Mouse (Mus musculus): ENCODE data around the gene Gm20219. TPM values are rescaled to one million over a fixed set of nuclear protein-coding genes. Genes with fewer than 3 reads are reported as not detected.

Gene Gm20219
- polyA plus RNA-seq, 1 experiment: 7.2 TPM

GRCm38 (mm10) chr17:56544699-56545387 is 9.3 kb downstream of the Gm20219 start:
- Histone ChIP-seq H3K4me3 (replicated peaks; ENCODE audit: insufficient read depth, low read depth, low read length) (no peak overlapping the region), H3K27ac (ENCODE audit: insufficient read depth, low read length) (no peak overlapping the region), H3K27me3 (ENCODE audit: control insufficient read depth, insufficient read depth, low read length) (no peaks in the 10 kb centered on the region), H3K4me1 (ENCODE audit: control insufficient read depth, insufficient read depth, low read length) (peaks cover 16% of the 10 kb centered on the region)
- TF ChIP-seq CTCF (IDR thresholded peaks at IDR 0.05; ENCODE audit: borderline replicate concordance, insufficient read depth, low read depth, low read length): no peak
- TF ChIP-seq POLR2A (IDR thresholded peaks at IDR 0.05; ENCODE audit: borderline replicate concordance, insufficient read depth, low read length): no peak
- peak in 1 of 2 experiments; percentile 7 for DNase-seq
- 89% methylated on average over 7 of the region's 7 CpGs for WGBS

DNA sequence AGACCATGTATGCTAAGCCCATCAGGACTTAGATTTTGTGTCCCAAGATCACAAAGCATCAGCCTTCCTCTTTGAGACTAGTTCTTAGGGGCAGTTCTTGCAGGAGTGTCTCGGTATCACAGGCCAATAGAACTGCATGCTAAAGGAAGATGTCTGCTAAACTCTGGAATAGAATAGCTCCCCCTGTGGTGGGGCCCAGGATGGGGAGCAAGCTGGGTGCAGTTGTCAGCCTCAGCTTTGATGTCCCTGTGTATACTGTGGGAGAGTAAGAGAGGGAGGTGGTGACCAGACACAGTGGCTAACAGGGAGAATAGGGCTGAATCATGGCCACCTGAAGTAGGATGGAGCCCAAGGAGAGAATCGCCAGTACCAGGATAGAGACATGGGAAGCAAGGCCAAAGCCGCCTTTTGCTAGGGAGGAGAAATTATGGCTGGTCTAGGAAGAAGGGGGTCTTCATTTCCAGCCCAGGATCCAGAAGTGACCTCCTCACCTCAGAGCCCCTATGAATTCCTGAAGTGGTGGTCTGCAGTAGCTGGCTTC is 10.4 kb downstream of the Gm20219 start:
- WGBS: 97% methylated on average over 3 of the region's 3 CpGs
- DNase-seq: peak in 1 of 2 experiments; percentile 11

GRCm38 (mm10) chr17:56542736-56543135 is 11.5 kb downstream of the Gm20219 start:
- TF ChIP-seq POLR2A (IDR thresholded peaks at IDR 0.05; ENCODE audit: borderline replicate concordance, insufficient read depth, low read length): no peak
- TF ChIP-seq CTCF (IDR thresholded peaks at IDR 0.05; ENCODE audit: borderline replicate concordance, insufficient read depth, low read depth, low read length): no peak
- Histone ChIP-seq H3K4me1 (ENCODE audit: control insufficient read depth, insufficient read depth, low read length) (peaks cover 8% of the 10 kb centered on the region), H3K27ac (ENCODE audit: insufficient read depth, low read length) (no peak overlapping the region), H3K27me3 (ENCODE audit: control insufficient read depth, insufficient read depth, low read length) (no peaks in the 10 kb centered on the region), H3K4me3 (replicated peaks; ENCODE audit: insufficient read depth, low read depth, low read length) (no peak overlapping the region)
- peak in 1 of 2 experiments; percentile 4 for DNase-seq
- WGBS: 52% methylated on average over 8 of the region's 8 CpGs

More for the DNA sequence above, 10.4 kb downstream of the Gm20219 start:
- no peak overlapping the region for H3K27ac ChIP-seq (ENCODE audit: insufficient read depth, low read length)
- TF ChIP-seq POLR2A (IDR thresholded peaks at IDR 0.05; ENCODE audit: borderline replicate concordance, insufficient read depth, low read length): no peak
- TF ChIP-seq CTCF (IDR thresholded peaks at IDR 0.05; ENCODE audit: borderline replicate concordance, insufficient read depth, low read depth, low read length): no peak
- peaks cover 16% of the 10 kb centered on the region for H3K4me1 ChIP-seq (ENCODE audit: control insufficient read depth, insufficient read depth, low read length)
- no peaks in the 10 kb centered on the region for H3K27me3 ChIP-seq (ENCODE audit: control insufficient read depth, insufficient read depth, low read length)
- H3K4me3 ChIP-seq (replicated peaks; ENCODE audit: insufficient read depth, low read depth, low read length): no peak overlapping the region

DNA sequence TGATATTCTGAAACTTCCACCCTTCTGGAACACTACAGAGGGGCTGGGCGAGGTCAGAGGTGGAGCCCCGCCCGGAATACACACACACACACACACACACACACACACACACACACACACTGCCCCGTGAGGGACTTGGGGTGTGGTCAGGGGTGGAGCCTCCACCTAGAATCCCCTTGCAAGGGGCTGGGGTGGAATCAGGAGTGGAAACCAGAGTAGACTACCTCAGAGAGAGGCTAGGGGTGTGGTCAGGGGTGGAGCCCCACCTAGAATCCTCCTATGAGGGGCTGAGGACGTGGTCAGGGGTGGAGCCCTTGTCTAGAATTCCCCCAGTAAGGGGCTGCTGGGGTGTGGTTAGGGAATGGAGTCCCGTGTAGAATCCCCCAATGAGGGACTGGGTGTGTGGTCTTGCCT is 13.6 kb downstream of the Gm20219 start:
- Histone ChIP-seq H3K4me1 (ENCODE audit: control insufficient read depth, insufficient read depth, low read length) (0 out of 2 replicates have a peak, but pooled peaks cover 3% of the 10 kb centered on the region), H3K4me3 (replicated peaks; ENCODE audit: insufficient read depth, low read depth, low read length) (no peak overlapping the region), H3K27me3 (ENCODE audit: control insufficient read depth, insufficient read depth, low read length) (no peaks in the 10 kb centered on the region), H3K27ac (ENCODE audit: insufficient read depth, low read length) (no peak overlapping the region)
- 79% methylated on average over 6 of the region's 6 CpGs for WGBS
- TF ChIP-seq POLR2A (IDR thresholded peaks at IDR 0.05; ENCODE audit: borderline replicate concordance, insufficient read depth, low read length) (no peak), CTCF (IDR thresholded peaks at IDR 0.05; ENCODE audit: borderline replicate concordance, insufficient read depth, low read depth, low read length) (no peak)
- peak in 1 of 2 experiments; percentile 5 for DNase-seq

GRCm38 (mm10) chr17:56537912-56538311 is 16.3 kb downstream of the Gm20219 start:
- no peak overlapping the region for H3K4me3 ChIP-seq (replicated peaks; ENCODE audit: insufficient read depth, low read depth, low read length)
- no peaks in the 10 kb centered on the region; the same call in 1 of the 2 replicates for H3K27me3 ChIP-seq (ENCODE audit: control insufficient read depth, insufficient read depth, low read length)
- no peak overlapping the region for H3K27ac ChIP-seq (ENCODE audit: insufficient read depth, low read length)
- no peak for TF ChIP-seq CTCF (IDR thresholded peaks at IDR 0.05; ENCODE audit: borderline replicate concordance, insufficient read depth, low read depth, low read length)
- peak in 1 of 2 experiments; percentile 33 for DNase-seq
- H3K4me1 ChIP-seq (ENCODE audit: control insufficient read depth, insufficient read depth, low read length): 0 out of 2 replicates have a peak, but pooled peaks cover 3% of the 10 kb centered on the region
- 51% methylated on average over 8 of the region's 8 CpGs for WGBS

- 0 out of 2 replicates have a peak, but pooled peaks cover 3% of the 10 kb centered on the region for H3K4me1 ChIP-seq (ENCODE audit: control insufficient read depth, insufficient read depth, low read length)
- H3K27ac ChIP-seq (ENCODE audit: insufficient read depth, low read length): no peak overlapping the region
- no peak for TF ChIP-seq POLR2A (IDR thresholded peaks at IDR 0.05; ENCODE audit: borderline replicate concordance, insufficient read depth, low read length)
- no peak for TF ChIP-seq CTCF (IDR thresholded peaks at IDR 0.05; ENCODE audit: borderline replicate concordance, insufficient read depth, low read depth, low read length)
- WGBS: 52% methylated on average over 3 of the region's 3 CpGs
- DNase-seq: peak in 1 of 2 experiments; percentile 6
- no peaks in the 10 kb centered on the region; the same call in 1 of the 2 replicates for H3K27me3 ChIP-seq (ENCODE audit: control insufficient read depth, insufficient read depth, low read length)
- no peak overlapping the region for H3K4me3 ChIP-seq (replicated peaks; ENCODE audit: insufficient read depth, low read depth, low read length)
Measured at GRCm38 (mm10) chr17:56536874-56537273, 17.3 kb downstream of the Gm20219 start.

DNA sequence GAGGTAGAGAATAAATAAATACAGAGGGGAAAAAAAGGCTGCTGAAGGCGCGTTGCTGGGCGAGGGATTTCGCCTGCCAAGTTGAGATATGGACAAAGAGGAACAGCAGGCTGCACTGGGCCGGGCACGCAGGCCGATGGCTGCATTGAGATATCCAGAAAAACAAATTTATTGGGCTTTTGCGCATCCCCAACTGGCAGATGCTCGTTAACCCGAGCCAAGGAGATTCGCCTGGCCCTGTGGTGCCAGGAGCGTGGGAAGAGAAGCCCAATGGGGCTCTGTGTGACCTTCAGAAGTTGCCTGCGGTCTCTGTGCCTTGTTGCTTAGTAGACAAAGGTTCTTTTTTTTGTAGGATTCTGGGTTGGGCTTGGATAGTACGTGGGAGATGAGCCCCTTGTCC is 18.0 kb downstream of the Gm20219 start:
- peak; percentile 36 to 53 for DNase-seq
- Histone ChIP-seq H3K27me3 (ENCODE audit: control insufficient read depth, insufficient read depth, low read length) (no peaks in the 10 kb centered on the region; the same call in 1 of the 2 replicates), H3K4me1 (ENCODE audit: control insufficient read depth, insufficient read depth, low read length) (0 out of 2 replicates have a peak, but pooled peaks cover 3% of the 10 kb centered on the region), H3K27ac (ENCODE audit: insufficient read depth, low read length) (no peak overlapping the region), H3K4me3 (replicated peaks; ENCODE audit: insufficient read depth, low read depth, low read length) (no peak overlapping the region)
- TF ChIP-seq POLR2A (IDR thresholded peaks at IDR 0.05; ENCODE audit: borderline replicate concordance, insufficient read depth, low read length) (no peak), CTCF (IDR thresholded peaks at IDR 0.05; ENCODE audit: borderline replicate concordance, insufficient read depth, low read depth, low read length) (no peak)
- 31% methylated on average over 14 of the region's 14 CpGs for WGBS

- TF ChIP-seq CTCF (IDR thresholded peaks at IDR 0.05; ENCODE audit: borderline replicate concordance, insufficient read depth, low read depth, low read length): no peak
- TF ChIP-seq POLR2A (IDR thresholded peaks at IDR 0.05; ENCODE audit: borderline replicate concordance, insufficient read depth, low read length): no peak
- WGBS: 89% methylated on average over 4 of the region's 4 CpGs
- Histone ChIP-seq H3K4me3 (replicated peaks; ENCODE audit: insufficient read depth, low read depth, low read length) (no peak overlapping the region), H3K27ac (ENCODE audit: insufficient read depth, low read length) (no peak overlapping the region), H3K27me3 (ENCODE audit: control insufficient read depth, insufficient read depth, low read length) (no peaks in the 10 kb centered on the region), H3K4me1 (ENCODE audit: control insufficient read depth, insufficient read depth, low read length) (no peaks in the 10 kb centered on the region)
- no peak for DNase-seq
Measured at GRCm38 (mm10) chr17:56524943-56525342, 29.2 kb downstream of the Gm20219 start.
